Mouse (Mus musculus) kidney, embryonic 15.5 days (tissue): ENCODE measurements around the gene 5430419D17Rik. TPM values are rescaled to one million over a fixed set of nuclear protein-coding genes. Genes with fewer than 3 reads are reported as not detected.

Experiments
- ATAC-seq: fragments of 200-750 bp; cut with Nextera tagmentation; replicated peaks from 2 replicates; pipeline ENCODE4 v1.8.0; 2017; ENCODE audit warnings: moderate TSS enrichment; ENCODE audit not compliant: low FRiP score
- H3K27ac ChIP-seq: fragments of 300-500 bp; sonication (generic); 2 replicates; pipeline ENCODE4 v1.5.1; 2015; ENCODE audit warnings: mild to moderate bottlenecking, inconsistent platforms
- H3K27me3 ChIP-seq: fragments of 300-500 bp; sonication (generic); 2 replicates; pipeline ENCODE4 v1.6.1; 2015; ENCODE audit warnings: inconsistent platforms
- H3K36me3 ChIP-seq: fragments of 300-500 bp; sonication (generic); 2 replicates; pipeline ENCODE4 v1.6.1; 2015; ENCODE audit warnings: inconsistent platforms
- H3K4me1 ChIP-seq: fragments of 300-500 bp; sonication (generic); 2 replicates; pipeline ENCODE4 v1.6.1; 2015; ENCODE audit warnings: inconsistent platforms
- H3K4me2 ChIP-seq: fragments of 300-500 bp; sonication (generic); 2 replicates; pipeline ENCODE4 v1.6.1; 2015; ENCODE audit warnings: moderate library complexity, mild to moderate bottlenecking, inconsistent platforms
- H3K4me3 ChIP-seq: fragments of 300-500 bp; sonication (generic); replicated peaks from 2 replicates; pipeline ENCODE4 v1.5.1; 2015; ENCODE audit warnings: mild to moderate bottlenecking, inconsistent platforms
- H3K9ac ChIP-seq: fragments of 300-500 bp; sonication (generic); 2 replicates; pipeline ENCODE4 v1.6.1; 2015; ENCODE audit warnings: mild to moderate bottlenecking, inconsistent platforms
- H3K9me3 ChIP-seq: fragments of 300-500 bp; sonication (generic); replicated peaks from 2 replicates; pipeline ENCODE4 v1.6.1; 2016; ENCODE audit warnings: inconsistent platforms
- WGBS: fragments of 180-500 bp; shearing (Covaris S2); methylation state at CpG from one replicate; pipeline ENCODE4 v1.1.7; 2015; ENCODE audit warnings: mixed read lengths; 5-methylcytosine and 5-hydroxymethylcytosine counted together
- polyA plus RNA-seq: library from polyadenylated mRNA; unstranded; fragments of >200 nt; fragmentation: Nextera tagmentation; extraction: Ambion mirVana; gene quantifications from 2 replicates; pipeline ENCODE4 v1.2.1, GENCODE M21; 2015

The 5430419D17Rik gene
- polyA plus RNA-seq, 1 experiment from 2014 or later = not detected

DNA sequence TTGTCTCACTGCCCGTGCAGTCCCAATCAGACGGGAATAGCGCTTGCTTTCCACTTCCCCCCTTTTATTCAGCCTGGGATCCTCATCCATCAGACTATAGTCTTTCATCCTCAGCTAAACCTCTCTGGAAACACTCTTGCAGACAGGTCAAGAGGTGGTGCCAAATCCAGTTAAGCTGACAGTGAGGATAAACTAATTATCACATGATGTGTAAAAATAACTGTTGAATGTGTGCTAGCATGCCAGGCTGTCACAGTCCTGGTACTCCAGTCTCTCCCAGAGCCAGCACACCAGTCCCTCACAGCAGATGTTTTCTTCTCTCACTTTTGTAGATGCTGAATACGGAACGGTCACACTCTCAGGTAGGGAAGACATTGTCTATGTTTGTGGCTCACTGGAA is 48.9 kb downstream of the 5430419D17Rik start:
- no peak overlapping the region for H3K9ac ChIP-seq
- 78% methylated on average over 5 of the region's 5 CpGs for WGBS

GRCm38 (mm10) chr7:131236091-131236490 is 61.9 kb downstream of the 5430419D17Rik start:
- no peaks in the 10 kb centered on the region for H3K4me1 ChIP-seq
- no peaks in the 10 kb centered on the region for H3K9me3 ChIP-seq
- ATAC-seq = no peak
- H3K4me3 ChIP-seq = no peak overlapping the region
- no peak overlapping the region for H3K27ac ChIP-seq
- H3K27me3 ChIP-seq = no peaks in the 10 kb centered on the region
- no peaks in the 10 kb centered on the region for H3K36me3 ChIP-seq
- H3K9ac ChIP-seq = no peak overlapping the region
- H3K4me2 ChIP-seq = no peak overlapping the region

More for the DNA sequence above, 48.9 kb downstream of the 5430419D17Rik start:
- H3K27me3 ChIP-seq = no peaks in the 10 kb centered on the region
- no peaks in the 10 kb centered on the region for H3K36me3 ChIP-seq
- ATAC-seq = no peak
- H3K4me2 ChIP-seq = no peak overlapping the region
- no peak overlapping the region for H3K4me3 ChIP-seq
- no peaks in the 10 kb centered on the region for H3K9me3 ChIP-seq
- no peaks in the 10 kb centered on the region for H3K4me1 ChIP-seq
- H3K27ac ChIP-seq = no peak overlapping the region

DNA sequence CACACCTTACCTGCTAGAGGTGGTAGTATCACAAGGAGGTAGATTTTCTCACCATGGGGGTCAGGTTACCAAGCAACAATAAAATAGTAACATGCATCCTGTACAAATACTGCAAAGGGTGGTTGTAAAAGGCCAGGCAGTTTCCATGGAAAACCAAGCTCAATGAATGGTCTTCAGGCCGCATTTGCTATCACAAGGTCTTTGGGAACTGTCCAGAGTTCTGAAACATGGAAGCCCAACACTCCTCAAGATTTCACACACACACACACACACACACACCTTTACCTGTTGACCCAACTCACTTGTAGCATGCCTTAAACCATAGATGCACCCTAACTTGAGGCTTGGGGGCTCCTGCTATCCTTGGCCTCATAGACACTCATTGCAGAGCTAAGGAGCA is 70.8 kb downstream of the 5430419D17Rik start:
- no peaks in the 10 kb centered on the region for H3K9me3 ChIP-seq
- H3K36me3 ChIP-seq = no peaks in the 10 kb centered on the region
- ATAC-seq = no peak
- H3K27me3 ChIP-seq = no peaks in the 10 kb centered on the region
- H3K4me3 ChIP-seq = no peak overlapping the region
- WGBS = 20% methylated on average over 1 of the region's 1 CpGs
- H3K4me2 ChIP-seq = no peak overlapping the region
- H3K27ac ChIP-seq = no peak overlapping the region
- H3K4me1 ChIP-seq = no peaks in the 10 kb centered on the region
- no peak overlapping the region for H3K9ac ChIP-seq

DNA sequence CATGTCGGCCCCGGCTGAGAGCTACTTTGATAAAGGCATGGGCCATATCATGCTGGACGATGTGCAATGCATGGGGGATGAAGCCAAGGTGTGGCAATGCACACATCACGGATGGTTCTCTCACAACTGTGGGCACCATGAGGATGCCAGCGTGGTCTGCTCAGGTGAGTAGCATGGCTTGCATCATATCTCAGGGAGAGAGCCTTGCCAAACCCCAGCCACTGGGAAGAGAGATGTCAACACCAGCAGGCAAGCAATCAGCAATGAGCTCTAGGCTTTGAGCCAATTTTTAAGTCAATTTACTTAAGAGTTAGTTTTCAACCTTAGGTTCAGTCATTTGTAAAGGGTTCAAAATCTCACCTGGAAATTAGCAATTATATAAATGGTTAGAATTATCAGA is 82.6 kb downstream of the 5430419D17Rik start:
- no peaks in the 10 kb centered on the region for H3K9me3 ChIP-seq
- no peak overlapping the region for H3K4me3 ChIP-seq
- ATAC-seq = no peak
- no peaks in the 10 kb centered on the region for H3K36me3 ChIP-seq
- no peak overlapping the region for H3K27ac ChIP-seq
- no peaks in the 10 kb centered on the region for H3K27me3 ChIP-seq
- no peak overlapping the region for H3K4me2 ChIP-seq
- no peaks in the 10 kb centered on the region for H3K4me1 ChIP-seq
- 91% methylated on average over 5 of the region's 5 CpGs for WGBS
- no peak overlapping the region for H3K9ac ChIP-seq

- Histone ChIP-seq H3K36me3 (no peaks in the 10 kb centered on the region), H3K9me3 (no peaks in the 10 kb centered on the region), H3K4me3 (no peak overlapping the region), H3K4me2 (no peak overlapping the region), H3K4me1 (no peaks in the 10 kb centered on the region), H3K9ac (no peak overlapping the region), H3K27ac (no peak overlapping the region), H3K27me3 (no peaks in the 10 kb centered on the region)
- 63% methylated on average over 1 of the region's 1 CpGs for WGBS
- ATAC-seq = no peak
Measured at GRCm38 (mm10) chr7:131257309-131257708, 83.1 kb downstream of the 5430419D17Rik start.

- ATAC-seq = no peak
- WGBS = 31% methylated on average over 6 of the region's 6 CpGs
Measured at GRCm38 (mm10) chr7:131260946-131261345, 86.7 kb downstream of the 5430419D17Rik start.

DNA sequence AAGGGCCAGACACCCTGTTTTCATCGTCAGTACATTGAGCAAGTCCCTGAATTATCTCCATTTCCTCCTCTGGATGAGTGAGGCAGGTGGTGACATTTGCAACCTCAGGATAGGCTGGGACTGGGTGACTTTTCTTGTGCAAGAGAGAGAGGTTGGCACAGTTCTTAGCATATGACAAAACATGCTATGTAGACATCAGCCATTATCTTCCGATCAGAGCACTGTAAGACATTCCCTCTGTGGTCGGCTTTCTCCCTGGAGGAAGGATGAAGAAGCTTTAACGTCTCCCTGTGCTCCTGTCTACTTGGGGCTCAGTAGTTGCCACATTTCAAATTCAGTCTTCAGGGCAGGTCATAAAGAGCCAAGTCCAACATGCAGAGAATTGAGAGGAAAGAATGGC is 90.0 kb downstream of the 5430419D17Rik start:
- no peaks in the 10 kb centered on the region for H3K4me1 ChIP-seq
- H3K27me3 ChIP-seq = no peaks in the 10 kb centered on the region
- no peak overlapping the region for H3K4me3 ChIP-seq
- no peak overlapping the region for H3K4me2 ChIP-seq
- 86% methylated on average over 4 of the region's 4 CpGs for WGBS
- H3K27ac ChIP-seq = no peak overlapping the region
- no peak for ATAC-seq
- H3K9ac ChIP-seq = no peak overlapping the region
- H3K36me3 ChIP-seq = no peaks in the 10 kb centered on the region
- no peaks in the 10 kb centered on the region for H3K9me3 ChIP-seq

More at GRCm38 (mm10) chr7:131260946-131261345, 86.7 kb downstream of the 5430419D17Rik start:
- H3K36me3 ChIP-seq = no peaks in the 10 kb centered on the region
- no peaks in the 10 kb centered on the region for H3K9me3 ChIP-seq
- H3K4me2 ChIP-seq = no peak overlapping the region
- no peaks in the 10 kb centered on the region for H3K4me1 ChIP-seq
- H3K4me3 ChIP-seq = no peak overlapping the region
- H3K27me3 ChIP-seq = no peaks in the 10 kb centered on the region
- H3K27ac ChIP-seq = no peak overlapping the region
- no peak overlapping the region for H3K9ac ChIP-seq

GRCm38 (mm10) chr7:131265851-131266250 is 91.6 kb downstream of the 5430419D17Rik start:
- Histone ChIP-seq H3K4me3 (no peak overlapping the region), H3K27me3 (no peaks in the 10 kb centered on the region), H3K9me3 (no peaks in the 10 kb centered on the region), H3K4me2 (no peak overlapping the region), H3K27ac (no peak overlapping the region), H3K4me1 (no peaks in the 10 kb centered on the region), H3K36me3 (no peaks in the 10 kb centered on the region), H3K9ac (no peak overlapping the region)
- no peak for ATAC-seq
- 72% methylated on average over 4 of the region's 4 CpGs for WGBS

GRCm38 (mm10) chr7:131297151-131297550 is 122.9 kb downstream of the 5430419D17Rik start:
- Histone ChIP-seq H3K9ac (no peak overlapping the region), H3K4me1 (no peaks in the 10 kb centered on the region), H3K27ac (no peak overlapping the region), H3K36me3 (no peaks in the 10 kb centered on the region), H3K4me2 (no peak overlapping the region), H3K4me3 (no peak overlapping the region), H3K9me3 (no peaks in the 10 kb centered on the region), H3K27me3 (no peaks in the 10 kb centered on the region)
- WGBS = 79% methylated on average over 8 of the region's 8 CpGs
- ATAC-seq = no peak

DNA sequence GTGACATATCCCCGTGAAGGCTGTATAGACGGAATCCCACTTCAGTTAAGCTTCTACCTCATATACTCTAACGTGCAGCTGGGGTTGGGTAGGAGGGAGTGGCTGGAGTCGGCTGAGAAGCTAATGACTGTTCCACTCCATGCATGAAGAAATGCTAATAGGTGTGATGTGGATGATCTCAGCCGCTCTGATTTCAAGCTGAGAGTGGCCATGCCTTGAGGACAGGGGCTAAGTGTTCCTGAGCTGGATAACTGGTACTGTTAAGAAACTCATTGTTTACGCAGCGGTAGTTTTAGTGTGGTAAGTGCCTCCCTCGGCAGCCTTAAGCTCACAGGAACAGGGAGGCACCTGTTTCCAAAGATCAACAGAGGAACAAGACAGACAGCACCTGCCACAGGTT is 129.1 kb downstream of the 5430419D17Rik start:
- no peaks in the 10 kb centered on the region for H3K36me3 ChIP-seq
- ATAC-seq = no peak
- no peak overlapping the region for H3K4me3 ChIP-seq
- H3K4me1 ChIP-seq = no peaks in the 10 kb centered on the region
- no peaks in the 10 kb centered on the region for H3K9me3 ChIP-seq
- no peaks in the 10 kb centered on the region for H3K27me3 ChIP-seq
- WGBS = 62% methylated on average over 8 of the region's 8 CpGs
- H3K27ac ChIP-seq = no peak overlapping the region
- no peak overlapping the region for H3K9ac ChIP-seq
- H3K4me2 ChIP-seq = no peak overlapping the region

DNA sequence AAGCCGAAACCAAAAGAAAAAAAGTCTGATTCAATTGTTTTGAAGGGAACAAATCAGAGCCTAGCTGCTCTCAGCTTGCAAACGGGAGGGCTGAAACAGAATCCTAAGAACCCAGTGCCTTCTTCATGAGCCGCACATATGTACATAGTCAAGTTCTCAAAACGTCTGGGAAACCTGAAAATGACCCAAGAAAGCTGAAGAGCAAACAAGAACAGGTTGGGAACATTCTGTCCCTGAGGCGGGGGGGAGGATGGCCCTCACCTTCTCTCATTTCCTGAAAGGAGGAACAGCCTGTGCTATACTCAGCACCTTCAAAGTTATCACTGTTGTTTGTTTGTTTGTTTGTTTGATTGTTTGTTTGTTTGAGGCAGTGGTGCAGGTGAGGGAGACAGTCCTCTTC is 132.5 kb downstream of the 5430419D17Rik start:
- Histone ChIP-seq H3K4me1 (no peaks in the 10 kb centered on the region), H3K4me2 (no peak overlapping the region), H3K27ac (no peak overlapping the region), H3K27me3 (no peaks in the 10 kb centered on the region), H3K9ac (no peak overlapping the region), H3K9me3 (no peaks in the 10 kb centered on the region), H3K36me3 (no peaks in the 10 kb centered on the region), H3K4me3 (no peak overlapping the region)
- 79% methylated on average over 5 of the region's 5 CpGs for WGBS
- no peak for ATAC-seq

DNA sequence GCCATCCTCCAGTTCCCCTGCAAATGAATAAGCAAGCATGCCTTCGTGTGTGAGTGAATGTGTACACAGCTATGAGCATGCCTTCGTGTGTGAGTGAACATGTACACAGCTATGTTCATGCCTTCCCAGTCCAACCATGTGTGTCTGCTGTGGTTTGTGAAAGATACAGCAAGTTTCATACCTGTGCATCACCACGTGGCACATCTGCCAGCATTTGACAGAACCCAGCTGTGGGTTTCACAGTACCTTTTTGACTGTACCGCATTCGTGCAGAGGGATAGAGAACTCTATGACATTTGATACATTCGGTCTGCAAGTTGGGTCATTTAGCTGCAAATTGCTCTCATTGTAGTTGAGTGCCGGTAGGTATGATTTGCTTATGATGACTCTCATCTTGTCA is 140.3 kb downstream of the 5430419D17Rik start:
- H3K4me3 ChIP-seq = no peak overlapping the region
- no peaks in the 10 kb centered on the region for H3K27me3 ChIP-seq
- no peak overlapping the region for H3K4me2 ChIP-seq
- H3K4me1 ChIP-seq = no peaks in the 10 kb centered on the region
- H3K9ac ChIP-seq = no peak overlapping the region
- no peaks in the 10 kb centered on the region for H3K36me3 ChIP-seq
- H3K27ac ChIP-seq = no peak overlapping the region
- WGBS = 69% methylated on average over 7 of the region's 7 CpGs
- no peak for ATAC-seq
- no peaks in the 10 kb centered on the region for H3K9me3 ChIP-seq

GRCm38 (mm10) chr7:131317587-131317986 is 143.4 kb downstream of the 5430419D17Rik start:
- H3K4me2 ChIP-seq = no peak overlapping the region
- 67% methylated on average over 12 of the region's 12 CpGs for WGBS
- no peaks in the 10 kb centered on the region for H3K9me3 ChIP-seq
- no peaks in the 10 kb centered on the region for H3K36me3 ChIP-seq
- no peak for ATAC-seq
- H3K27me3 ChIP-seq = no peaks in the 10 kb centered on the region
- no peak overlapping the region for H3K27ac ChIP-seq
- H3K4me3 ChIP-seq = no peak overlapping the region
- H3K9ac ChIP-seq = no peak overlapping the region
- no peaks in the 10 kb centered on the region for H3K4me1 ChIP-seq
